Mouse (Mus musculus): ENCODE measurements around the gene Col23a1. TPM values are rescaled to one million over a fixed set of nuclear protein-coding genes. Genes with fewer than 3 reads are reported as not detected.

Col23a1 gene
- polyA plus RNA-seq, 1 experiment from 2014 or later: 17.5 TPM

DNA sequence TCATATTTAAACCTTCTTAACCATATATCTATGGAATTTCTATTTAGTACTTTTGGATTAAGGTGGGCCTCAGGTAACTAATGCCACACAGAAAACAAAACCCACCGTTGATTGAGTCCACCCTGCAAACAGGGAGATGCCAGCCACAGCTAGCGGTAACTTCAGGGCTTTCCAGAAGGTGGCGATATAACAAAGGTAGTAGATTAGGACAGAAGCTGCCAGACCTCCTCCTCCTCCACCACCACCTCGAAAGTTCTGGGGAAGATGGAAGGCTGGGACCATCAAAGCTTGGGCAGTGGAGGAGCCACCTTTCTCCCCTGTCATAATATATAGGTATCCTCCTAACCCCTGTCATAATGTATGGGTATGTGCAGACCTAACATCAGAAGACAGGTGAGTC lies 328.0 kb downstream of the Col23a1 start:
- no peaks in the 10 kb centered on the region for H3K9me3 ChIP-seq (replicated peaks; ENCODE audit: control insufficient read depth, low read length)
- H3K27ac ChIP-seq (replicated peaks; ENCODE audit: low read depth, low read length): no peak overlapping the region
- no peaks in the 10 kb centered on the region; the same call in 1 of the 2 replicates for H3K36me3 ChIP-seq (replicated peaks; ENCODE audit: control insufficient read depth, insufficient read depth, low read depth, low read length)
- H3K4me2 ChIP-seq (ENCODE audit: low read depth, low read length): no peak overlapping the region
- H3K4me3 ChIP-seq (ENCODE audit: low read depth, low read length): no peak overlapping the region
- DNase-seq (ENCODE audit: low spot score) (peak; percentile 82), ATAC-seq (replicated peaks; ENCODE audit: insufficient number of reproducible peaks, low FRiP score, low TSS enrichment, low read depth) (no peak)
- 8% methylated on average over 4 of the region's 4 CpGs for WGBS
- no peaks in the 10 kb centered on the region for H3K4me1 ChIP-seq (ENCODE audit: control insufficient read depth, insufficient read depth, low read length)
- no peaks in the 10 kb centered on the region for H3K27me3 ChIP-seq (ENCODE audit: control insufficient read depth, insufficient read depth, low read length)
- no peak overlapping the region for H3K9ac ChIP-seq (replicated peaks; ENCODE audit: low read length)

GRCm38 (mm10) chr11:51618894-51619408 lies 329.2 kb downstream of the Col23a1 start:
- Histone ChIP-seq H3K4me3 (ENCODE audit: low read depth, low read length) (peak overlapping the region; percentile 77), H3K9me3 (replicated peaks; ENCODE audit: control insufficient read depth, low read length) (no peaks in the 10 kb centered on the region), H3K36me3 (replicated peaks; ENCODE audit: control insufficient read depth, insufficient read depth, low read depth, low read length) (peaks cover 4% of the 10 kb centered on the region), H3K4me2 (ENCODE audit: low read depth, low read length) (peak overlapping the region; percentile 36), H3K9ac (replicated peaks; ENCODE audit: low read length) (no peak overlapping the region), H3K27me3 (ENCODE audit: control insufficient read depth, insufficient read depth, low read length) (no peaks in the 10 kb centered on the region), H3K4me1 (ENCODE audit: control insufficient read depth, insufficient read depth, low read length) (no peaks in the 10 kb centered on the region), H3K27ac (replicated peaks; ENCODE audit: low read depth, low read length) (no peak overlapping the region)
- 54% methylated on average over 8 of the region's 8 CpGs for WGBS
- no peak for DNase-seq (ENCODE audit: low spot score)
- ATAC-seq (replicated peaks; ENCODE audit: insufficient number of reproducible peaks, low FRiP score, low TSS enrichment, low read depth): peak; percentile 40

- peak; percentile 85 for ATAC-seq (replicated peaks; ENCODE audit: insufficient number of reproducible peaks, low FRiP score, low TSS enrichment, low read depth)
- H3K4me2 ChIP-seq (ENCODE audit: low read depth, low read length): peak within 1 kb of the TSS; percentile 62
- peak; percentile 99 for DNase-seq (ENCODE audit: low spot score)
- H3K36me3 ChIP-seq (replicated peaks; ENCODE audit: control insufficient read depth, insufficient read depth, low read depth, low read length): peaks cover 8% of the 10 kb centered on the region
- no peaks in the 10 kb centered on the region for H3K9me3 ChIP-seq (replicated peaks; ENCODE audit: control insufficient read depth, low read length)
- H3K4me1 ChIP-seq (ENCODE audit: control insufficient read depth, insufficient read depth, low read length): no peaks in the 10 kb centered on the region
- H3K27me3 ChIP-seq (ENCODE audit: control insufficient read depth, insufficient read depth, low read length): no peaks in the 10 kb centered on the region
- peak within 1 kb of the TSS; percentile 77 for H3K4me3 ChIP-seq (ENCODE audit: low read depth, low read length)
- WGBS: under 1% methylated on average over 51 of the region's 51 CpGs
- peak within 1 kb of the TSS; percentile 75 for H3K9ac ChIP-seq (replicated peaks; ENCODE audit: low read length)
- 0 out of 2 replicates have a peak within 1 kb of the TSS, but pooled peaks have one; percentile 48 for H3K27ac ChIP-seq (replicated peaks; ENCODE audit: low read depth, low read length)
Observed at GRCm38 (mm10) chr11:51619409-51620060, 329.8 kb downstream of the Col23a1 start, which contains the start of gene Nhp2. Gene Nhp2 (plus strand): TSS chr11:51619735.

GRCm38 (mm10) chr11:51620084-51620483 lies 330.4 kb downstream of the Col23a1 start:
- Histone ChIP-seq H3K27ac (replicated peaks; ENCODE audit: low read depth, low read length) (0 out of 2 replicates have a peak overlapping the region, but pooled peaks have one; percentile 48), H3K4me1 (ENCODE audit: control insufficient read depth, insufficient read depth, low read length) (no peaks in the 10 kb centered on the region), H3K9ac (replicated peaks; ENCODE audit: low read length) (peak overlapping the region; percentile 75), H3K4me3 (ENCODE audit: low read depth, low read length) (peak overlapping the region; percentile 77), H3K9me3 (replicated peaks; ENCODE audit: control insufficient read depth, low read length) (no peaks in the 10 kb centered on the region), H3K36me3 (replicated peaks; ENCODE audit: control insufficient read depth, insufficient read depth, low read depth, low read length) (peaks cover 8% of the 10 kb centered on the region), H3K4me2 (ENCODE audit: low read depth, low read length) (peak overlapping the region; percentile 62), H3K27me3 (ENCODE audit: control insufficient read depth, insufficient read depth, low read length) (no peaks in the 10 kb centered on the region)
- 2% methylated on average over 11 of the region's 11 CpGs for WGBS
- DNase-seq (ENCODE audit: low spot score): no peak
- ATAC-seq (replicated peaks; ENCODE audit: insufficient number of reproducible peaks, low FRiP score, low TSS enrichment, low read depth): no peak

DNA sequence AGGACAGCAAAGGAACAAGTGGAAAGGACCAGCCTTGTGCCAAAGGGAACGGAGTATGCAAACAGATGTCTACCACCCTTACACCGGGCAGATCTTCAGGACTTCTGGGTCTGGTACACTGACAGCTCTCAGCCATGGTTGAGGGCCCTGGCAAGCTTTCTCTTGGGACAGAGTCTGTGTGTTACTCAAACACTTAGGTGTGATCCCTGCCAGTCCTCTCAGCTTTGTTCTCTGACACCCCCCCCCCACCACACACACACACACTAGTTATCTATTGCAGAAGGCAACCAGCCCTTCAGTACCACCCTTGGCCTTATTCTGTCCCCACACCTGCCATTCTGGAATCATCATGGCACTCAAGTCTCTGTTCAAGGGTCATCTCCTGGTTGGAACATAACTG lies 332.1 kb downstream of the Col23a1 start:
- Histone ChIP-seq H3K36me3 (replicated peaks; ENCODE audit: control insufficient read depth, insufficient read depth, low read depth, low read length) (peaks cover 10% of the 10 kb centered on the region), H3K9ac (replicated peaks; ENCODE audit: low read length) (no peak overlapping the region), H3K4me3 (ENCODE audit: low read depth, low read length) (no peak overlapping the region), H3K9me3 (replicated peaks; ENCODE audit: control insufficient read depth, low read length) (no peaks in the 10 kb centered on the region), H3K4me2 (ENCODE audit: low read depth, low read length) (no peak overlapping the region), H3K27ac (replicated peaks; ENCODE audit: low read depth, low read length) (no peak overlapping the region), H3K27me3 (ENCODE audit: control insufficient read depth, insufficient read depth, low read length) (no peaks in the 10 kb centered on the region), H3K4me1 (ENCODE audit: control insufficient read depth, insufficient read depth, low read length) (no peaks in the 10 kb centered on the region)
- ATAC-seq (replicated peaks; ENCODE audit: insufficient number of reproducible peaks, low FRiP score, low TSS enrichment, low read depth) (no peak), DNase-seq (ENCODE audit: low spot score) (no peak)
- WGBS: 87% methylated on average over 2 of the region's 2 CpGs

DNA sequence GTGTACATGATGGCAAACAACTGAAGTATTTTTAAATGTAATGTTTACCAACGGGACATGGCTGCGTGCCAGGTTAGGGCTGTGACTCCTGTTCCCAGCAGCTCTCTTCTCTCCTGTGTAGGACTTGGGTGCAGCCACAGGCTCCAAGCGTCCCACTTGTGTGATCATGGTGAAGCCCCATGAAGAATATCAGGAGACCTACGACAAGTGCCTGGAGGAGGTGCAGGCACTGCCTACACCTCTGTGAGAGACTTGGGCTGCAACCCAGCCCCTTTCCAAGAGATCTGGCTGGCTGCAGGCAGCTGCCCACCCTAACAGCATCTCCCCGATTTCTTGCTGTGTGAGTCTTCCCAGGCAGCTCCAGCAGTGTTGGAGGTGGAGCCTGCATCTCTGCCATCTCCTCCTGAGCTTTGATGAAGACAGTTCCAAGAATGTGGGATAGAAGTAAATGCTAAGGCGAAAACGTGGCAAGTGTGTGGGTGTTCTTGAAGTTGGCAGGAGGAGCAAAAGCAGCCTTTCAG lies 333.3 kb downstream of the Col23a1 start:
- H3K4me3 ChIP-seq (ENCODE audit: low read depth, low read length): no peak overlapping the region
- no peak overlapping the region for H3K4me2 ChIP-seq (ENCODE audit: low read depth, low read length)
- 92% methylated on average over 7 of the region's 7 CpGs for WGBS
- no peaks in the 10 kb centered on the region for H3K9me3 ChIP-seq (replicated peaks; ENCODE audit: control insufficient read depth, low read length)
- no peaks in the 10 kb centered on the region for H3K4me1 ChIP-seq (ENCODE audit: control insufficient read depth, insufficient read depth, low read length)
- no peaks in the 10 kb centered on the region for H3K27me3 ChIP-seq (ENCODE audit: control insufficient read depth, insufficient read depth, low read length)
- H3K9ac ChIP-seq (replicated peaks; ENCODE audit: low read length): no peak overlapping the region
- no peak for ATAC-seq (replicated peaks; ENCODE audit: insufficient number of reproducible peaks, low FRiP score, low TSS enrichment, low read depth)
- no peak overlapping the region for H3K27ac ChIP-seq (replicated peaks; ENCODE audit: low read depth, low read length)
- H3K36me3 ChIP-seq (replicated peaks; ENCODE audit: control insufficient read depth, insufficient read depth, low read depth, low read length): peaks cover 10% of the 10 kb centered on the region
- DNase-seq (ENCODE audit: low spot score): no peak

- no peak overlapping the region for H3K9ac ChIP-seq (replicated peaks; ENCODE audit: low read length)
Observed at GRCm38 (mm10) chr11:51625187-51625820, 335.6 kb downstream of the Col23a1 start.

DNA sequence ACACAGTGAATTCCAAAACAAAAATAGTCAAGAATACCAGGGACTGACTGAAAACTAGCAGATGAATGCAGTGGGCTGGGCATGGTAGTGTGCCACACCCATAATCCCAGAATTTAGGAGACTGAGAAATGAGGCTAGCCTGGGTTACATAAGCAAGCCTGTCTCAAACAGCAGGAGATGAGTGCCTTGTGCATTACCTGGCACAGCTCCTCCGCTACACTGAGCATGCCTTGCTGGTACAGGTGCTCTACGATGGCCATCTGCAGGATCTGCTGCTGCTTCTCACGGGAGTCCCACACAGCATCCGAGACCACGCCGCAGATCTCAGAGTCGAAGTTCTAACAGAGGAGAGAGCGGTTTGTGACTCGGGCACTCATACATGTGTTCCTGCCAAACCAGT lies 337.7 kb downstream of the Col23a1 start:
- Histone ChIP-seq H3K36me3 (replicated peaks; ENCODE audit: control insufficient read depth, insufficient read depth, low read depth, low read length) (peaks cover 10% of the 10 kb centered on the region), H3K27ac (replicated peaks; ENCODE audit: low read depth, low read length) (no peak overlapping the region), H3K27me3 (ENCODE audit: control insufficient read depth, insufficient read depth, low read length) (no peaks in the 10 kb centered on the region), H3K4me3 (ENCODE audit: low read depth, low read length) (no peak overlapping the region), H3K4me2 (ENCODE audit: low read depth, low read length) (no peak overlapping the region), H3K9me3 (replicated peaks; ENCODE audit: control insufficient read depth, low read length) (no peaks in the 10 kb centered on the region), H3K9ac (replicated peaks; ENCODE audit: low read length) (no peak overlapping the region), H3K4me1 (ENCODE audit: control insufficient read depth, insufficient read depth, low read length) (no peaks in the 10 kb centered on the region)
- DNase-seq (ENCODE audit: low spot score) (no peak), ATAC-seq (replicated peaks; ENCODE audit: insufficient number of reproducible peaks, low FRiP score, low TSS enrichment, low read depth) (no peak)
- 88% methylated on average over 9 of the region's 9 CpGs for WGBS

More at GRCm38 (mm10) chr11:51625187-51625820, 335.6 kb downstream of the Col23a1 start:
- DNase-seq (ENCODE audit: low spot score) (no peak), ATAC-seq (replicated peaks; ENCODE audit: insufficient number of reproducible peaks, low FRiP score, low TSS enrichment, low read depth) (no peak)
- Histone ChIP-seq H3K4me2 (ENCODE audit: low read depth, low read length) (no peak overlapping the region), H3K27ac (replicated peaks; ENCODE audit: low read depth, low read length) (no peak overlapping the region), H3K9me3 (replicated peaks; ENCODE audit: control insufficient read depth, low read length) (no peaks in the 10 kb centered on the region), H3K27me3 (ENCODE audit: control insufficient read depth, insufficient read depth, low read length) (no peaks in the 10 kb centered on the region), H3K4me3 (ENCODE audit: low read depth, low read length) (no peak overlapping the region), H3K36me3 (replicated peaks; ENCODE audit: control insufficient read depth, insufficient read depth, low read depth, low read length) (peaks cover 10% of the 10 kb centered on the region), H3K4me1 (ENCODE audit: control insufficient read depth, insufficient read depth, low read length) (no peaks in the 10 kb centered on the region)
- WGBS: 82% methylated on average over 5 of the region's 5 CpGs

Data from embryonic facial prominence, embryonic 11.5 days (tissue).